In the genomic region with DNA sequence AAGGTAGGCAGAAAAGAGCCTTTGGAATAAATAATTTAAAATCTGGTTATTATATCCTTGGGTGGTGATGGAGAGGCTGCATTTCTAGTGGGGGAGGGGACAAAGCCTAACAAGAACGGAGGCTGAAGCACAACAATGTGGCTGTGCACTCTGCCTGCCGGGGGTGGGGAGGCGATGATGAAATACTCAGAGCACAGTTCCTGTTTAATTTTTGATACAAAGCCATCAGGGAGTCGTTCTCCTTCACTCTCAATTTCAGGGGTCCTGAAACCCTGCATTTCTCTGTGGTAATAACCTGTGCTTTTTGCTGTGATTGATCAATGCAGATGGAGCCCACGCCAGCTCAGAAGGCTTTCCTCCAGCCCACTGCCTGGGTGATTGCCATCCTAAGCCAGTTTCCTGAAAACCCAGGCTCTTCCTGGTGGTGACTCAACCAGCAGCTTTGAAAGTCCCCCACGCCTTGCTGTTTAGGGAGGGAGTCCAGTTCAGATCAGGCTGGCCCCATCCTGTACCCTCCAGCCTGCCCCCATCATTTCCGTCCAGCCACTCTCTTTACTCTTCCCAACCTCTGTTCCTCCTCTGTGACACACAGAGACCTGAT, we compare ENCODE assay signal across 9 mouse cellular contexts.
DNase-seq lines count a peak whose midpoint lies in the region; ATAC-seq lines count a peak whose summit lies in the region.
"Had no signal": no experiment of that assay in that cellular context is flagged by ENCODE, and none has a peak within 500 bp of the region (broad histone marks: within the 10 kb centered on the region; RNA-seq: fewer than 3 reads in every experiment).

No protein-coding gene starts in this region.

- peak; percentile 74 for DNase-seq in right cerebral cortex, adult 18-20 months
- DNase-seq in right cerebral cortex, postnatal 14 days: no peak
- DNase-seq in lung, postnatal 36 days: peak; percentile 71
- no peak for DNase-seq in embryo, embryonic 10.5 days (ENCODE audit: low spot score)
- DNase-seq in natural killer cell, adult 2 months (ENCODE audit: low spot score in 2 of 2): no peak
- no peak for DNase-seq in right cerebral cortex, postnatal 36 days (ENCODE audit: low spot score in 2 of 2)
- DNase-seq: kidney, postnatal 14 days; lung, embryonic 14.5 days had no signal

- no peaks in the 10 kb centered on the region for H3K27me3 ChIP-seq in hindbrain, embryonic 12.5 days

- H3K9me3 ChIP-seq in hindbrain, embryonic 12.5 days (replicated peaks): no peaks in the 10 kb centered on the region

- no peak for ATAC-seq in hindbrain, embryonic 12.5 days (ENCODE audit: low FRiP score)

- H3K36me3 ChIP-seq in hindbrain, embryonic 12.5 days: peaks cover 8% of the 10 kb centered on the region

- no peak overlapping the region for H3K4me3 ChIP-seq in hindbrain, embryonic 12.5 days

- H3K4me1 ChIP-seq in hindbrain, embryonic 12.5 days: peaks cover 12% of the 10 kb centered on the region

- H3K27ac ChIP-seq in hindbrain, embryonic 12.5 days: peak overlapping the region; percentile 71

- H3K9ac ChIP-seq in hindbrain, embryonic 12.5 days: no peak overlapping the region
- H3K9ac ChIP-seq: lung, embryonic 14.5 days had no signal

- WGBS in hindbrain, embryonic 12.5 days: 71% methylated on average over 7 of the region's 7 CpGs

- no peak overlapping the region for H3K4me2 ChIP-seq in hindbrain, embryonic 12.5 days (replicated peaks)
- H3K4me2 ChIP-seq: lung, embryonic 14.5 days had no signal

Comparison
In these comparisons a context has a peak if more than half of its experiments do, and no peak if none do; other contexts are left out.
1. DNase-seq: peak in right cerebral cortex, adult 18-20 months (single experiment) and lung, postnatal 36 days (single experiment); none in right cerebral cortex, postnatal 14 days (single experiment), embryo, embryonic 10.5 days (single experiment), natural killer cell, adult 2 months (0 of 2) and right cerebral cortex, postnatal 36 days (0 of 2).